Mouse (Mus musculus): ENCODE measurements around the gene Hpse2.
A peak's percentile ranks its signal among the peaks of the same experiment; 100 is the strongest.

Hpse2 gene

DNA sequence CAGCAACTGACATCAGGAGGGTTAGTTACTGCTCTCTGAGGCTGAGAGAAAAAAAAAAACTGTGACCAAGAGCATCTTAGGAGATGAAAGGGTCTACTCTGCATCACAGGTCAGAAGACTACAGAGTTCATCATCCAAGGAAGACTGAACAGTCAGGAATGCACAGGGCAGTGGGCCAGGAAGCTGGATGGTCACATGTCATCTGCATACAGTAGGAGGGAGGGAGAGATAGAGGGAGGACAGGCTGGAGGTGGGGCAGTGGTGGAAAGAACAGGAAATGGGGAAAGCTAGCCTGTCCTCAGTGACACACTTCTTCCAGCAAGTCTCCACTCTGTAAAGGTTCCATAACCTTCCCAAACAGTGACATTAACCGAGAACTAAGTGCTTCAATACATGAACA, 423.0 kb downstream of the Hpse2 start:
- DNase-seq (ENCODE audit: low read depth), result peak; percentile 6

DNA sequence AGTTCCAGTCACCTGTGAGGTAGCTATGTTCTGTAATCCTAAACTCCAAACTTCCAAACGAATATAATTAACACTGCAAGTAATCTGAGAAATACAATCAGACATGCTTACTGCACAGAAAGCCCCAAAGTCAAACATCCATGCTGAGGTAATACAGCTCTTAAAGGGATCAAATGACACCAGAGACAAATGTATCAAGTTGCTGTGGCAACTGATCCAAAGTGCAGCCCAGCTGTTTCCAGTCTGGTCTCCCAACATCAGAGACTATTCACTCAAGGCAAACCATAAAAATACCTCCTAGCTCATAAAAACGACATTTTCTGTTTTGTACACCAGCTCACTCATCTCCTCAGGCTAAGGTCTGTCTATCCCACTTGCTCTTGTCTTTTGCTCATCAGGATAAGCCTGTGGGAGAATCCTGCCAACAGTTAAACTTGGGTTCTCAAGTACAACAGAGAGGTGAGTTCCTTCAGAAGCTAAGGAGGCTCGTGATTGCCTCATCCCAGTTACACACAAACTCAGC, 440.0 kb downstream of the Hpse2 start:
- no peak for DNase-seq (ENCODE audit: low read depth)

DNA sequence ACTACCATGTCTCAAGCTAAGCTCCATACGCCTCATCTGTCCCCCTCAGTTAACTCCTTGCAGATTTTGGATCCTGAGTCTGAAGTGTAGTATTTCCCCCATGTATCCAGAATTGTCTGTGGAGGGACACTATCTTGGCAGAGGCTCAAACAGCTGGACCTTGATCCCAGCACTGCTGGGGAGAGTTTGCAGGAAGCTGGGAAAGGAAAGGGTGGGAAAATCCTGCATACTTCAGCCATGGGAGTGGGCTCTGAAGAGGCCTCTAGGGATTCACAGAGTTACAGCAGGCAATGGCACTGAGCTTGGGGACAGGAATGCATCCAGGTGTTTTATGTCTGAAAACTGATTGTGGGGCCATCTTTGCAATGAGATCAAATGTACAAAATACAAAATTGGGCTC, 450.6 kb downstream of the Hpse2 start:
- no peak for DNase-seq (ENCODE audit: low read depth)

DNA sequence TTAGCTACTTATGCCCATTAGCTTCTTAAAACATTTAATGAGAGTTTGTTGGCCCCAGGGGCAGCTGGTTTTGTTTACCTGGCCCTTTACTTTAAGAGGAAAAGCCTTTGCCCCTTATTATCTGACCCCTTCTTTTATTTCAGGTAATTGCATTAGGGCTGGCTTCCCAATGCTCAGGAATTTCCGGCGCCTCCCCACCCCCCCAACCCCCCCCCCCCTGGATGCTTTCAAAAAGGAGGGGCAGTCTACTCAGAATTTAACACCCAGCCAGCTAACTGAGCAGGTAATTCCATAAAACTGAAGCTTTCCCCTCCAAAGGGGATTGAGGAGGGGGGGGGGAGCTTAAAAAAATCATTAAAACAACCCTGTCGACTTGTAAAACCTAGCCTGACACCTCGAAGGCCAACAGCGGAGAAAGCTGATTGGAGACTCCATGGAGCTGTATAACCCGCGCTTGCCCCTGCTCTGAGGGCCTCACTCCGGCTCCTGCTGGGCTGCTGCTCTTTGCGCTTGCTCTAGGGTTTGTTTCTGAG, 451.4 kb downstream of the Hpse2 start:
- no peak for DNase-seq (ENCODE audit: low read depth)

DNA sequence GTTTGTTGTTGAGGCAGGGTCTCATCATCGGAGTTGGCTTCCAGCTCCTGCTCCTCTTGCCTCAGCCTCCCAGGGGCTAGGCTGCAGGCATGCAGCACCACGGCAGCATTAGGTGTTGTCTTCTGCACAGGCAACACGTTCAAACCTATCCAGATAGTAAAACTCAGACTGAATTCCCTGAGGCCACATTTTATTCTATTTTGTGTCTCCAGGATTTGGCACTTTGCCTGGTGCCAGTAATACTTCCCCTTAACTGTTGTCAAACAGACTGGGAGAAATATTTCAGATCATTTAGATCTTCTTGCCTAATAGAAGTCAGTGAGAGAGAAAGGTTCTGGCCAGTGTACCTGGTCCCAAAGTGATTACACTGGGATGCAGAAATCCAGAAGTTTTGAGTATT, 458.5 kb downstream of the Hpse2 start:
- peak; percentile 6 for DNase-seq (ENCODE audit: low read depth)

DNA sequence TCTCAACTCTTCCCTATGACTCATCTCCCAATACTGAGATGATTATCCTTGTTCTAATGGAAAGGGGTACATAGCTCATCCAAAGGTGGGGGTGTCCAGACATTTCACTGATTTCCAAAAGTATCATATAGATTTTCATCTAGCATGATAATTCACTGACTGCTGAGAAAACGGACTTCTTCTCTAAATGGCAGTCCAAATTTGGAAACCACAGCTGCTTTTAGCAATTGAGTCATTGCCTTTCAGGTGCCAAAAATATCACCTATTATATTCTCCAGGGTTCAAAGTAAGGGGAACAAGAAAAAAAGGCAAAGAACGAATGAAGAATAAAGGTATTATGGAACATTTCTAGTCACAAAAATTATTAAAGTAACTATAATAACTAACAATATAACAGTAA, 459.9 kb downstream of the Hpse2 start:
- no peak for DNase-seq (ENCODE audit: low read depth)

DNA sequence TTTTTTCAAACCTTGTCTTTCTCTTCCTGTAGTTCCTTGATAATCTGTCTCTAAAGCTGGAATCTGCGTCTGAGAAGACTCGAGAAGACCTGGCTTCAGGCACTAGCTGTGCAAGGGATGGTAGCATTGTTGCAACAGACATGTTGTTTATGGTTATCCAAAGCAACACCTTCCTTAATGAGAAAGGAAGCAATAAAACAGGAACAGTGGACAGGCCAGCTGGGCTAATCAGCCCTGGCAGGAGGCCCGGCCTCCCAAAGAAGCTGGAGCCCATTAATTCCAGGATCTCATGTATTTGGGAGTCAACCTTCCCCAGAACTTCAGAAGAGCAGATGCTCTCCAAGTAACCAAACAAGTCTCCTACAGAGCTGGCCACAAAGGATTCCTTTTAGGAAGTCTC, 465.5 kb downstream of the Hpse2 start:
- DNase-seq (ENCODE audit: low read depth), result no peak

DNA sequence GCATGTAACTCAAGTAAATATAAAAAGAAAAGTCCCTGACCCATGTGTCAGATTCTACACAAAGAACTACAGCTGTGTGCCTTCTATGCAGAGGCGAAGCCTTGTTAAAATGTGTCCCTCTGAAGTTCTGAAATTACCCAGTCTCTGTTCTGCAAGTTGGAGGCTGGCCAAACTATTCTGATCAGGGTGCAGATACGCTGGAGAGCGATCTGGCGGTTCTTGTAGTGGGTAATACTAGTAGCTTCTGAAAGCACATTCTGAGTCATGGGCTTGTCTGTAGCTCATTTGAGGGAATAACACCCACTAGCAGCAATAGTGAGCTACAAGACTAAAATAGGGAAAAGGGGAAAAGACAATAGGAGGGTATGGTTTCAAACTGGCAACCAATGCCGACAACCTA, 474.5 kb downstream of the Hpse2 start:
- DNase-seq (ENCODE audit: low read depth), result no peak

DNA sequence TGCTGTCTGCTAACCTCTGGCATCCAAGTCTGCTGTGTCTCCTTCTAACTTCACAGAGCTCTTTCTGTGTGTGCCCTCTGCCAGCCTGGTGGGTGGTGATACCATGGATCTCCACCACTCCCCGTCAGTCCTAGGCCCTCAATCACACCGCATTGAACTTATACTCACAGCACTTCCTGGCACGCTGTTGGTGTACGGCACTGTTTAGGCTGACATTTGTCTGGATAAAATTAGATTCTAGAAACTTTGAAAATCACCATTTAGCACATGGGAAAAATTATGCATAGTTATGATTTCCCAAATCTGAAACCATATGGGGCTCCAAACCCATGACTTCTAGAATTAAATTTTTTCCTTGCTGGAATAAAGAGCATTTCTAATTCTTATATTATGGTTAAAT, 478.4 kb downstream of the Hpse2 start:
- DNase-seq (ENCODE audit: low read depth), result no peak

DNA sequence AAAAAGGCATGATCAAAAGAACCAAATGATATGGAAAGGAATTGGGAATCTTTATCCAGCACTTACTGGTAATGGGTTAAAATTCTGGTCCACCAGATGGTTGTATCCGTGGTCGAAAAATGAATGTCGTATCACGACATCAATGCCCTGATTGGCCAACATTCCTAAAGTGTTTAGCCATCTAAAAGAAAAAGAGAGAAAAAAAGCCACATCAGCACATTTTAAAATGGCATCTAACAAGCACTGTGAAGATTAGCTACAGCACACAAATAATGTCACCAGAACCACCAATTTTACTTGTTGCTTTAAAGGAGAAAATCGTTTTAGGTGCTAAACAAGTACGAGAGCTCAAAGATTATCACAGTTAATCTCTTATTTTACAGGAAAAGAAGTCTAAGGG, 479.6 kb downstream of the Hpse2 start:
- DNase-seq (ENCODE audit: low read depth), result no peak

DNA sequence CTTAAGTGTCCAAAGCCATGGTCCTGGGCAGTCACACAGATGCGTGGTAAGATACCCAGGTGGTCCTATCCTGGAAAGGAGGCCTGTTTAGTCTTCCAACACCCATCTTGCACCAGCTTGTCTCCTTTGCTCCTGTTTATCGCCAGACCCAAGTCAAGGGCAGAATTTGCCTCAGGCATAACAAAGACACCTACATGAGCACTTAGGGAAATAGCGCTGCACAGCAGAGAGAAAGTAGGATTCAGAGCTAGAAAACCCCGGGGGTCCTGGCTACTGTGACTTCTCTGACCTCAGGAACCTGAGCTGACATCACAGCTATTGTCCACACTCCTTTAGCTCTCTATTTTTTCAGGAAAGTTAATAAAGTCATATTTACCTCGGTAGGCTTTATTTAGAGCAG, 481.8 kb downstream of the Hpse2 start:
- no peak for DNase-seq (ENCODE audit: low read depth)

DNA sequence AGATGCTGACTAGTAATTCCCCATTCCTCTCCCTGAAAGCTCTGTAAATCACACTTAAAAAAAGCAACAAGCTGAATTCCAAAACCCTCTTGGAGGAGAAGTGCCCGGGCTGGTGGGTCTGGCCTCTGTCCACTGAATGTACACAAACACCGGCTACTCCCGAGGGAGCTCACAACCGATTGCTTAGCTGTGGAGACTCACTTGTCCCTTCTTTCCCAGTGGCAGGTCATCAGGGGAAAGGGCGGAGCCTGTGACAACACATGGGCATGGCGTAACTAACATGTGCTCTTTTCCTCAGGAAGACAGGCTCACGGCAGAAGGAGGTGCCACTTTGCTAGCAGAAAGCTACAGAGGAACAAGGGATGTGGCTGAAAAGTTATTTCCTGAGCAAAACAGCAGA, 483.4 kb downstream of the Hpse2 start:
- DNase-seq (ENCODE audit: low read depth), result no peak

DNA sequence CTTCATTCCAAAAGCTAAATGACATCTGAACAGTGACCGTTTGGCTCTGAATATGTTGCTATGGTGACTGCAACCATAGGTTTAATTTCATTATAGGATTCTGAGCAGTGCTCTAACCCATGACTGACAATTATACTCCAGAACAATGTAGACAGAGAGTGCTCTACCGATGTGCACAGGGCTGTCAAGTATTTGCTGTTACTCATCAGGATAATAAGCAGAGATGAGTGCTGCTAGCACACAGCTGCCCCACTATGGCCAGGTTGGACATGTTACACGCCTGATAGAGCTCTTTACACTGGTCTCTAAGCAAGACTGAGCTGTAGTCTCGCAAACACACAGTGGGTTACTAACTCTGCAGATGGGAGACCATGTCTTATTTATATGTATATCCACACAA, 483.9 kb downstream of the Hpse2 start:
- DNase-seq (ENCODE audit: low read depth), result no peak

DNA sequence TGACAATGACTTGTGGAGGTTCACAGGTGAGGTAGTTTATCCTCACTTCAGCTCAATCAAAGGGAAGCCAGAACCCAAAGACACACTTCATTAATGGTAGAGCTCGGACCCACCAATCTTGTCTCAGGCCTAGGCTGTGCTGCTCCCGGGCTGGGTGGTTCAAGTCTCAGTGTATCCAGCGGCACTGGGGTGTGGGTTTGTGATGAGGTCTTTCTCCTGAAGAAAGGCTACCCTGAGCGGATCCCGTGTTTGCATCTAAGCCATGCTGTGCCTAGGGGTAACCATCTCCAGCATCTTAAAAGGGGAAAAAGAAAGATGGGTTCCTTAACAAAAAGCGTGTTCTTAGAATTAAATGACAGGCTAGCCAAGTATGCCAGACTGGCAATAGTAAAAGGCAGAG, 484.3 kb downstream of the Hpse2 start:
- no peak for DNase-seq (ENCODE audit: low read depth)

DNA sequence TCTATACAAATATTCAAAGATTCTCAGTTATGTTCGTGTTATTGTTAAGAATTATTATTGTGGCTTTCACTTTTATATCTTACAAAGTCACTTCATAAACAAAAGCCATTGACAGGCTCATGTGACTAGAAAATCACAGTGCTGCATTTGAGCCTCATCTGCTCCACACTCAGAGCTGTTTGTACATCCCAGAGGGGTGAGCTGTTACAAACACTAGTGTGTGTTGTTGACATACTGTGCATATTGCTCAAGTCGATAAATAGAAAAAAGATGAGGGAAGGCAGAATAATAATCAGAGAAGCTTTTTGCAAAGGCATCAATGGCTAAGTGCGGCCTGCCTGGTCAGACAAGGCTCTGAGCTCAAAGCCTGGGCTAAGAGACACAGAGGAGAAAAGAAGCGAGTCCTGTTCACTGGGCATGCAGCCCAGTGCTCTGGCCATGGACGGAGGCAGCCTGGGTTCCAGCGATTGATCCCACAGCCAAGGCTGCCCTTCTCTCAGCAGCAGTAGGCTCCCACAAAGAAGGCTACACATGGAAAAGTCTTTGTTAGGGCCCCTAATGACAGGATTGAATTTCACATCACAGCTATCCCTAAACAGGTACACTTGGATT, 485.6 kb downstream of the Hpse2 start:
- DNase-seq (ENCODE audit: low read depth), result no peak

DNA sequence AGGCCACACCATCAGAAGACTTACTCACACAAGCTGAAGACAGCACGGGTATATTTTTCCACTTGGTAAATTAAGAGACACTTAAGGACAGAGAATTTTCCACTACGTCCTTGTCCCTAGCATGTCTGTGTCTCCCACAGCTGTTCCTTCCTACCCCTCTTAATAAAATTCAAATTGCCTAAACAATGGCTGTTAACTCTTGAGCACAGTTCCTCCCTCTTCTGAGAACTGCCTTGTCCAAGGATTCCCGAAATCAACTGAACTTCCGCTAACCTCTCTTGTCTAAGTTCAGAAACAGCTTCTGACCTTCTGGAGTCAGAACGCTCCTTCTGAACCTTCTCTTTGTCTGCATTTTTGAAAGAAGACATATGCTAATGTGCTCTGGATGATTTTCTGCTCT, 496.6 kb downstream of the Hpse2 start:
- no peak for DNase-seq (ENCODE audit: low read depth)

DNA sequence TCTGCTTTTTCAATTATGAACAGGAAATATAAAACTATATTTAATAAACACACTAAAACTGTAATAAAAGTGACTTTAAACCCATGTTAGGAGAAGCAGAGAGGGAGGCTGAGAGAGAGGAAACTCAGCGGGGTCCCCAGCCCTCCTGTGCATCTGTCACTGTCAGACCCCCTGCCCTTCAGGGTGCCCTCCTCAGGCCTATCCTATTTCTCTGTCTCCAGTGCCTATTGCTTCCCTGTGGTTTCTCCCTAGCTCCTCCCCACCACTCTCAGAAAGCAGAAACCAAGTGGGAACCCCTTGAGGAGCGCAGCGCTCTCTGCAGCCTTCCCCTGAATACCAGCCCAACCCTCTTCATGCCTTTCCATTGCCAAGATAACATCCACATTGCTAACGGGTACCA, 510.5 kb downstream of the Hpse2 start:
- DNase-seq (ENCODE audit: low read depth), result no peak

DNA sequence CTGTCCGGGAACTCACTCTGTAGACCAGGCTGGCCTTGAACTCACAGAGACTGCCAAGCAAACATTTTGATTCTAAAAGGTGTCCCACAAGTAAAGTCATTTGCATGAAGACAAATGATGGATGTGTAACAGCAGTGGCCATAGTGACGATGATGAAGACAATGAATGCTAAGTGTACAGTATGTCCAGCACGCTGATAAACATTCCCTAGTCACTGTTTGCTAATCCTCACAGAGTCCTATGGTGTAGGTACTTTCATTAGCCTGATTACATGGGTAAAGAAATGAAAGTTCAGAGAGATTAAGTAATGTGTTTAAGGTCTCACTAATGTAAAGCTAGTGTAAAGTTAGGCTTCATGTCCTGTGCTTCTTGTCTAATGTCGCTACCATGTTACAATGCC, 511.6 kb downstream of the Hpse2 start:
- DNase-seq (ENCODE audit: low read depth), result no peak

DNA sequence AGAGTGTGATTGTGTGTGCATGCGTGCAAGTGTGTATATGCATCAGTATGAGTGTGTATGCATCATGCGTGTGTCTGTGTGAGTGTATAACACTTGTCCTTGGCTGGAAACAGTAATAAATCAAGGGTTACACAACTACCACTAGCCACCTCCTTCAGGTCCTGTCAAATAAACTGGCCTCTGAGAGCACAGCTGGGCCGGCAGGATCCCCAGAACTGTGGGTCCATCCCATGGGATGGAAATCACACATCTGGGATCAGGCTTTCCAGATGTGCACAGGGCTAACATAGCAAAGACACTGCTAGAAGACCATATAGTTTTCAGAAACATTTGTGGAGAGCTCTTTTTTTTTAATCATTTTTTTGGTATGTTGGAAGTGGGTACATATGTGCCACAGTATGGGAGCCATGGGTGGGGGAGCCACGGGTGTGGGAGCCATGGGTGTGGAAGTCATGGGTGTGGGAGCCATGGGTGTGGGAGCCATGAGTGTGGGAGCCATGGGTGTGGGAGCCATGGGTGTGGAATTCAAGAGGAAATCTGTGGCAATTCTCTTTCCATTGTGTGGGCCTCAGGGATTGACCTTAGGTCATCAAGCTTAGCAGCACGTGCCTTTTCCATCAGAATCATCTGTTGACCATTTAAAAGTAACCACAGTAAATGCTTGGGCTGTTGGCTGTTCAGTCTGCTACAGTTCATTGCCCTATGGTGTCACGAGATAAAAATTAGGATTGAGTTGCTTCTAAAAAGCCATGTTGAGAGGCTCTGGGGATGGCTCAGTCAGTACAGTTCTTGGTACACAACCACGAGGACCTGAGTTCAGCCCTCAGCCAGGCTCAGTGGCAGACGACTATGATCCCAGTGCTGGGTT, 518.3 kb downstream of the Hpse2 start:
- DNase-seq (ENCODE audit: low read depth), result no peak

DNA sequence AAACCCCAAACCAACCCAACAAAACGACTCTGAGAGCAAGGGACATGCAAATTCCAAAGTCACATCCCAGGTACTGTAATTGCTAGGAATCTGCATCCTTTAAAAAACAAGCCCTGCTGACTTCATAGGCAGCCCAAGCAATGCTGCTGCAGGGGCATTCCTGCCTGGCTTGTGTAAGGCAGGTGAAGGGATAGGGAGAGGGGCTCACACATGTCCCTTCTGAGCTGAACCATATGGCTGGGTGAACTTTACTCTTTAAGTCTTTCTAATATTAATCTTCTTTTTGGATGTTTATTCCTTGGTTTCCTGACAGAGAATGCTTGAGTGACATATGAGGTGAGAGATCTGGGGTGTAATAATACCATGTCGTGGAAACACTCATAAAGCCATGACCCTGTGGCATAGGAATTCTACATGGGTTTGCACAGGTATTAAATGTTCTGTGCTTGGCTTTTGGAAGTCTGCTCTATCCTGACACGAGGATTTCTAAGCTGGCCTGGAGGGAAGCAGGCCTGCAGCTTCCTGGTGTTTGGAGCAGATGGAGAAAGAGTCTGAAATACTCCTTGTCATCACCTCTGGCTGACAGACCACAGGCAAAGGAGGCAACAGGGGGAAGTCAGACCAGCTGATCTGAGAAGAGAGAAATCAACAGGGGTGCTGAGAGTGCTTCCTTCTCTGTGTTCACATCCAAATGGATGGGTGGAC, 519.0 kb downstream of the Hpse2 start:
- no peak for DNase-seq (ENCODE audit: low read depth)

DNA sequence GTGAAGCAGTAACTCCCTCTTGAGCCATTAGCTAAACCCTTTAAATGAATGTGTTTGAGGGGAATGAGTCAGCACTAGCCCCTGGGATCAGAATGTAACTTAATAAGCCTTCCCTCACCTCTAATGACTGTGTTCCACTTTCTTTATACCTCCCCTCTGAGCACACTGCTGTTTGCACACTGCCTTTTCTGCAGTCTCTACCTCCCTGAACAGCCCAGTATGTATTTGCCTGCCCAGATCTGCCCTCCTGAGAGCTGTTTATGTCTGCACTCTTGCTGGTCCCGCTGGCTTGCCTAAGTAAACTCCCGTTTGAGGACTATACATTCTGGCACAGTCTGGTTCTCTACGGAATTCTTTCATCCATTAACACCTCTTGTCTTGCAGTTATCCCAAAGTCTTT, 525.1 kb downstream of the Hpse2 start:
- DNase-seq (ENCODE audit: low read depth), result no peak

DNA sequence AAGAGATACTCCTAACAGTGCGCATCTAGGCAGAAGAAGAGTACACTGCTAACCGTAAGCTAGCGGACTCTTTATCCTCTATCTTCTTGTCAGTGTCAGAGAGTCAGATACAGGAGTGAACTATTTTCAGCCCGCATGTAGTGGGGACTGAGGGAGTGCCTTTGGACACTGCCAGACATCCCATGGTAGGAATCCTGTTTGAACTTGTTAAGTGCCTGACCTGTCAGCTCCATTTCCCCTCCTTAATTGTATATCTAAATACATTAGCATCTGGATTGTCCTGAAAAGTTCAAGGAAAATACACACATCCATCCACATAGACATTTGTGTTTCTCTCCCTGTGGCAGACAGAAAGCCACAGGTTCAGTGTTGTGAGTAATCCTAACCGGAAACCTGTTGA, 531.1 kb downstream of the Hpse2 start:
- DNase-seq (ENCODE audit: low read depth), result no peak

DNA sequence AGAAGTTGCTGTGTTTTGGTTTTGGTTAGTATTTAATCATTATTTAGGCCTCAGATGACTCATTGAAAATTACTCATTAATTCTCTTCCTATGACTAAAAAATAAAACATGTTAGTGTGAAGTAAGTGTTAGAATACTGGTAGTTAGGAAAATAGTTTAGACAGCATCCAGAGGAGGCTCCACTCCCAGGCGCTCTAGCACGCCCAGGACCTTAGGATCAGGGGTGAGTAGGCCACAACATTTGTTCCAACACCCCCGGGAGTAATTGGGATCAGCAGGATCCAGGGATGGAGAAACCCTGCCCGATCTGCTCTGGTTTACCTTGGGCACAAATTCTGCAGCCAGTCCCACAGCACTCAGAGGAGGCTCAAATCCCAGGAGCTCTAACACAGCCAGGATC, 532.5 kb downstream of the Hpse2 start:
- no peak for DNase-seq (ENCODE audit: low read depth)

Measured in NIH3T3 (cell line).